Mouse (Mus musculus) right cerebral cortex, adult 18-20 months (tissue): ENCODE results near the gene Aff1.

ENCODE experiments used
- DNase-seq: peaks from one replicate; pipeline ENCODE4 v3.0.0; 2022; ENCODE audit warnings: mixed read lengths

Gene Aff1

GRCm38 (mm10) chr5:103727777-103728395 is 35.7 kb downstream of the Aff1 start:
- DNase-seq = no peak

DNA sequence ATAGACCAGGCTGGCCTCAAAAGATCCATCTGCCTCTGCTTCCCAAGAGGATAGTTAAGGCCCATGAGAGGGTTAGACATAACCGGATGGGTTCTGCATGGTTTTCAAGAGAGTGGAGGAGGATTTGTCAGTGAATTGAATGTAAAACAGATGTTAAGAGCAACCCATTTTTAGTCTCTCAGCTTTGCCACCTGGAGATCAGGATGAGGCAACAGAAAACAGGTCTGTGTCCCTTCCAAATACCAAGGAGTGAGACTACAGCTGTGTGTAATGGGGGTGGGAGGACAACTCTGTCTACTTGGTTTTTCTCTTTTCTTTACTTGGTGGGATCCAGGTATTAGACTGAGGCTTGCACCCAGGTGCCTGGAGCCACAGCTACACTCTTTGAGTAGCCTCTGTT is 37.1 kb downstream of the Aff1 start:
- no peak for DNase-seq

DNA sequence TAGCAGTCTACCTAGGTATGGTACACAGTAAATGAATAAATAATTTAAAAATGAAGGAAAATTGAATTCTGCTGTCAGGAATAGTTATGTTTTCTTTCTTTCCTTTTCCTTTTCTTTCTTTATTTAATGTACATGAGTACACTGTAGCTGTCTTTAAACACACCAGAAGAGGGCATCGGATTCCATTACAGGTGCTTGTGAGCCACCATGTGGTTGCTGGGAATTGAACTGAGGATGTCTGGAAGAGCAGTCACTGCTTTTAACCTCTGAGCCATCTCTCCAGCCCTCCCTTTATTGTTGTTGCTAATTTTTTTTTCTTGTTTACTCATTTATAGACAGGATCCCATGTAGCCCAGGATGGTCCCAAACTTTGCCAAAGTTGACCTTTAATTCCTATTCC is 38.0 kb downstream of the Aff1 start:
- DNase-seq = no peak

- no peak for DNase-seq
These were observed 38.6 kb downstream of the Aff1 start for GRCm38 (mm10) chr5:103730727-103731126.

DNA sequence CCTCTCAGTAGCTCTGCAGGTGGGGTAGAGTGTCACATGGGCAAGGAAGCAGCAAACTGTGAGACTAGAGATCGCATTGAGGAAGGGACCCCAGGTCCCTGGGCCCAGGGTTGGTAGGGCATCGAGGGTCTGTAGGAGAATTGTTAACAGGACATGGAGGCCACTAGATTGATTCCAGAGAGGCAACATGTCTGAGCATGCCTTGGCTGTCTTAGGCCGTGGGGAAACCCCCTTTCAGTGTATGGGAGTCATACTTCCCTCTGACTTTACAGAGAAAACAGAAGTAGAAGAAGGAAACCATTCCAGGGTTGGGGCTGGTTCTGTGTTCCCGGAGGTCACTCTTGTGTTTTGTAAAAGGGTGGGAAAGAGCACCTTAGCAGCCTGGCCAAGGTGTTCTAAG is 40.4 kb downstream of the Aff1 start:
- DNase-seq = no peak

GRCm38 (mm10) chr5:103735411-103736112 is 43.4 kb downstream of the Aff1 start:
- no peak for DNase-seq

DNA sequence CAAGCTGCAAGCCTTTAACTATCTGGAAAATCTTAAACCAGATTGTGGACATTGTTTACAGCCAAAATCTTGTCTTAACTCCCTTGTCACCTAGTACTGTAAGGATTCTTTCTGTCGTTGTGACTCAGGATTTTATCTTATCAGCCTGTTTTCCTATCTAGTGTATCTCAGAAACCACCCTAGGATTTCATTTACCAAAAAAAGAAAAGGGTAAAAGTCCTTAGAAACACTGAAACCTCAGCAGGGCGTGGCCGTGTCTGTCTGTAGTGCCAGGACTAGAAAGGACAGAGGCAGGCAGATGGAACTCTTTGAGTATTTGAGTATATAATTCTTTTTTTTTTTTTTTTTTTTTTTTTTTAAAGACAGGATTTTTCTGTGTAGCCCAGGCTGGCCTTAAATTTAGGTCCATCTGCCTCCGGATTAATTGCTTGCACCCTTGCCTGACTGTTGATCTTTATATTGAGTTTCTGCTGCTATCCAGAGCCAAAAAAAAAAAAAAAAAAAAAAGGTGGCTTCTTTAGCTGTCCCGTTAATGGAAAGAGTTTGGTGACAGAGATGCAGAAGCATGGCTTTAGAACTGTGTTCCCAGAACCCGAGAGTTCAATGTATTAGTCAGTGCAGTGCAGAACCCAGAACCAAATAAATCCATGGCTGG is 44.5 kb downstream of the Aff1 start:
- no peak for DNase-seq

GRCm38 (mm10) chr5:103737208-103738066 is 45.3 kb downstream of the Aff1 start:
- no peak for DNase-seq

DNA sequence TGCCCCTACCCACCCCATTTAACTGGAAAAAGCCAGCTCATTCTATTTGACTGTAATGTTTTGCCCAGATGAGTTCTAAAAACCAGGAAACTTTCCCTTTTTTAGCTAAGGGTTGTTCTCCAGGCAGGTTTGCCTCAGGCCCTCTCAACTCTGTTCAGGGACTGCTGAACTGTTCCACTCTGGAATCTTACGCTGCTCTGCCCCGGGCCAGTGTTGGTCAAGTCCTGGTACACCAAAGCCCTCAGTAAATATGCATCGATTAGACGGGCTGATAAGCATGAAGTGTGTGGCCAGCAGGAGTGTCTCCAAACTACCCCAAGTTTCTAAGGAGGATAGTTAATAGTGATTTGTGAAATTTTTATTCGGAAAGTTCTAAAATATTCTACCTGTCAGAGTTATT is 46.3 kb downstream of the Aff1 start:
- DNase-seq = no peak

DNA sequence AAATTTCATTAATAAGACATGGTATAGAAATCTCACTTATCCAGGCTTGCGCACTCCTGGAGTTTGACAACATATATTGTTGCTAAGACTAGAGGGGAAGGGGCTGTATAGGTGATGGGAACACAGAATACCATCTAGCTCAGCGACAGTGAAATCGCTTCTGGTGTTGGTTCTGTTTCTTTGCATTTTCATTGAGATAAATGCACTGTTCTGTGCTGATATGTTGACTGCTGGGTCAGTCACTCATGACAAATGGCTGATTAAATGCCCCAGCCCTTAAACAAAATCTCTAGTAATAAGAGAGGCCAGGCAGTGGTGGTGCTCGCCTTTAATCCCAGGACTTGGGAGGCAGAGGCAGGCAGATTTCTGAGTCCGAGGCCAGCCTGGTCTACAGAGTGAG is 47.0 kb downstream of the Aff1 start:
- no peak for DNase-seq

- no peak for DNase-seq
These were observed 48.1 kb downstream of the Aff1 start for GRCm38 (mm10) chr5:103740093-103740902.

GRCm38 (mm10) chr5:103740903-103741246 is 48.7 kb downstream of the Aff1 start:
- DNase-seq = no peak

- DNase-seq = no peak
These were observed 49.3 kb downstream of the Aff1 start for GRCm38 (mm10) chr5:103741443-103741842.

DNA sequence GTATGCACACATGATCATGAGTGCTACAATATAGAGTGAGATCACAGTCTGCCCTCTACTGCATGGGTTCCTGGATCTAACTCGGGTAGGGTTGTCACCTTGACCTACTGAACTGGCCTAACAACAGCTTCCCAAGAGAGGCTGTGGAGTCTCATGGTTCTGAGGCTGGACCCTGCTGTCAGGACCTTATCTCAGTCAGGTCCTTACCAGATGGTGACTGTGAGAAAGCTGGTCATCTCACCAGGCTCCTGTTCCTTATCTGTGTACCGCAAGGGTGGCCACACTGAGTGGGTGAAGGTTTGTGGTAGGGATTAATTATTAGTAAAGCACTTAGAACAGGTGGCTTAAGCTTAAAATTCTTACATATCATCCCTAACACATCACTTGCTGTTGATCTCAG is 49.8 kb downstream of the Aff1 start:
- DNase-seq = no peak

DNA sequence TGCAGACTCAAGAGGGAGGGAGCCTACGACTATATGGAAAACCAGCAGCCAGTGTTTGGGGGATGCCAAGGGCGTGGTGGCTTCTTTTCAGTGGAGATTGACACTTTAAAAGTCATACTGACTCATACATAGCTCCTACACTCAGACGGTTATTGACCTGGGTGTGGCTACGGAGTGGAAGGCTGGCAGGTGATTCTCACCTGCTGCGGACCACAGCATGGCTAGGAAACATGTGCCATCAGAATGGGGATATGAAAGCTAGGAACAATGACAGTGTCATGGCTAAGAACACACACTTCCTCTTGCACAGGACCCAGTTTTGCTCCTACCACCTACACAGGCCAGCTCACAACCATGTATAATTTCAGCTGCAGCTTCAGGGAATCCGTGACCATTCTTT is 52.4 kb downstream of the Aff1 start:
- no peak for DNase-seq

DNA sequence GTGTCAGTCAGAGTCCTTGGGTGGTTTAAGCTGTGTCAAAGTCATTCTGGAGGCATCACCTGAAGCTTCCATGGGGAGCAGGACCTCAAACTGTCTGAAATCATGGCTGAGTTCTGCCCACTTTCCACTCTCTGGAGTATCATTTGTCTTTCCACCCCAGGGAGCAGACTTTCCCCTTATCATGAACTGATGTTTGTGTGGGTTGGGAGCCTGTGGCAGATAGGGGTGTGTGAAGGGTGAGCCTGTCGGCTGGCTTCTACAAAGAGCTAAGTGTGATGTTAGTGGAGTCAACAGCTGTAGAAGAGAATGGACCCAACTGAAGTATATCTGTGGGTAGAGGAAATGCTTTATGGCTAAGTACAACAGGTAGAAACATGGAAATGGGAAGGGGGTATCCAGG is 53.5 kb downstream of the Aff1 start:
- DNase-seq = no peak

DNA sequence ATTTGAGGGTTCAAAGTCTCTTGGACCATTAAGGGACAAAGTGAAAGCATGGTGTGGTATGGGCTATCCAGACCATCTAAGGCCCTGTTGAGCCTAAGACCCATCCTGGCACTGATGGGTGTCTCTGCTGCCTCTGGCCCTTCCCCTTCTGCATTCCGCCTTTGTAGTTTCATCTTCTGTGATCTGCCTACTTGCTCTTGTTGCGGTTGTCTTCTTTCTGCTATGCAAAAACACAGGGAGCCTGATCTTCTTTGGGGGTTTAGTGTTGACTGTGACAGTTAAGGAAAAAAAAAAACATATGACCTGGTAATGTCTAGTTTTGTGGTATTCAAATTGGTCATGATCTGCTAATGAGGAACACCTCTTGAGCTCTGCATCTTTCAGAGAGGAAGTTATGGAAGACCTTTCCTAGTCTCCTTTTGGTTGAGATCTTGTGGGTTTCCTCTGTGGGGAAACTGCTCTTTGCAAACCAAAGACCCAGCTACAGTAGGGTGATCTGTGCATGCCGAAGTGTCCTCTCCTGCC is 54.4 kb downstream of the Aff1 start:
- no peak for DNase-seq

DNA sequence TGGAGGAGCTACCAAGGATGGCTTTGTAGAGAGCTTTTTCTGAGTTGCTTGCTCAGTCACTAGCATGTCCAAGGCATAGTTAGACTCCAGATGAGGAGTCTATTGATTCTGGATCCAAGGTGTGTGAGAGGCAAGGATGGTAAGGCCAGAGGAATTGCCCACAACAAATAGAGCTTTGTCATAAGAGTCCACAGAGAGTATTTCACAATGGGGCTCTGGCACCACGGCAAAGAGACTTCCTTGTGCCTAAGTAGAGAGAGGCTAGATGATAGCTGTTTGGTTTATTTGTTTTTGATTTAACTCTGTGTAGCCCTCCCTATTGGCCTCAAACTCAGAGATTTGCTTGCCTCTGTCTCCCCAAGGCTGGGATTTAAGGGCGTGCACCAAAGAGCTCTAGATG is 54.9 kb downstream of the Aff1 start:
- no peak for DNase-seq

DNA sequence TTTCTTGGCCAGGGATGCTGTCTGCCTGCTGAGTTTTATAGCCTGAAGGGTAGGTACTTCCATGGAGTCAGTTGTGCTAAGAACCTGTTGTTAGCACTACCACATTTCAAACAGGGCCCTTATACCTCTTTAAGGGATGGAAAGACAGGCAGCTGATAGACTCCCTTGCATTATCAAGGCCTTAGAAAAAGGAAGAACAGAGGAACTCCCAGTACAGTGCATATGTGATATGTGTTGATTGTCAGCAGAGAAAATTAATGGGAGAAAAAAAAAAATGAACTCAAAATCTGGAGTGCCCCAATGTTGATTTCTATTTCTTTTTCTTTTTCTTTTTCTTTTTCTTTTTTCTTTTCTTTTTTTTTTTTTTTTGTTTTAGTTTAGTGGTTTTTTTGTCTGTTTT is 56.2 kb downstream of the Aff1 start:
- no peak for DNase-seq

- no peak for DNase-seq
These were observed 57.5 kb downstream of the Aff1 start for GRCm38 (mm10) chr5:103749465-103750285.
